Mouse (Mus musculus): Measurements from ENCODE around the gene Vmn1r41. TPM values are rescaled to one million over a fixed set of nuclear protein-coding genes. Genes with fewer than 3 reads are reported as not detected.

Vmn1r41 gene
- polyA plus RNA-seq, 1 experiment, result not detected

GRCm38 (mm10) chr6:89742811-89743210 is 2.2 kb downstream of the Vmn1r41 start:
- no peak for TF ChIP-seq SRF (IDR thresholded peaks at IDR 0.05; ENCODE audit: control insufficient read depth, insufficient read length, low read depth)
- no peak for TF ChIP-seq POLR2AphosphoS2 (IDR thresholded peaks at IDR 0.05; ENCODE audit: insufficient read length, low read depth)
- TF ChIP-seq MYOG (IDR thresholded peaks at IDR 0.05; ENCODE audit: control insufficient read depth in 1 of 3, insufficient read depth in 1 of 3, insufficient read length in 2 of 3, low read depth in 2 of 3), result no peak
- no peak for TF ChIP-seq TCF12 (IDR thresholded peaks at IDR 0.05; ENCODE audit: insufficient read depth, poor library complexity, severe bottlenecking)
- no peak for TF ChIP-seq MAX (IDR thresholded peaks at IDR 0.05; ENCODE audit: low read depth)
- no peak for TF ChIP-seq TCF3 (IDR thresholded peaks at IDR 0.05; ENCODE audit: insufficient read length, low read depth)
- no peak for TF ChIP-seq POLR2A (IDR thresholded peaks at IDR 0.05; ENCODE audit: insufficient read length, low read depth)
- no peak for TF ChIP-seq USF1 (IDR thresholded peaks at IDR 0.05; ENCODE audit: low read depth)
- no peak for TF ChIP-seq CEBPB (IDR thresholded peaks at IDR 0.05; ENCODE audit: insufficient read depth, poor library complexity, severe bottlenecking)
- no peak for TF ChIP-seq REST (IDR thresholded peaks at IDR 0.05; ENCODE audit: insufficient read depth, insufficient read length)
- TF ChIP-seq MYOD1 (IDR thresholded peaks at IDR 0.05; ENCODE audit: control insufficient read depth in 1 of 3, insufficient read length in 2 of 3, low read depth in 2 of 3), result no peak
- TF ChIP-seq E2F4 (IDR thresholded peaks at IDR 0.05; ENCODE audit: insufficient read depth), result no peak
- no peaks in the 10 kb centered on the region for H3K36me3 ChIP-seq (ENCODE audit: control insufficient read depth, insufficient read depth)
- no peak overlapping the region for H3K4me2 ChIP-seq (ENCODE audit: low read depth)
- no peak overlapping the region for H3K4me3 ChIP-seq
- H3K27me3 ChIP-seq (ENCODE audit: control insufficient read depth, insufficient read depth, insufficient read length), result no peaks in the 10 kb centered on the region
- no peaks in the 10 kb centered on the region for H3K79me2 ChIP-seq (ENCODE audit: control insufficient read depth, insufficient read depth)
- no peak overlapping the region for H3ac ChIP-seq (ENCODE audit: control insufficient read depth, insufficient read length)

- H3K4me3 ChIP-seq, result no peak overlapping the region
- no peak for TF ChIP-seq MYOG (IDR thresholded peaks at IDR 0.05; ENCODE audit: control insufficient read depth in 1 of 3, insufficient read depth in 1 of 3, insufficient read length in 2 of 3, low read depth in 2 of 3)
- TF ChIP-seq SRF (IDR thresholded peaks at IDR 0.05; ENCODE audit: control insufficient read depth, insufficient read length, low read depth), result no peak
- no peak for TF ChIP-seq E2F4 (IDR thresholded peaks at IDR 0.05; ENCODE audit: insufficient read depth)
- no peak for TF ChIP-seq REST (IDR thresholded peaks at IDR 0.05; ENCODE audit: insufficient read depth, insufficient read length)
- TF ChIP-seq POLR2A (IDR thresholded peaks at IDR 0.05; ENCODE audit: insufficient read length, low read depth), result no peak
- no peak for TF ChIP-seq USF1 (IDR thresholded peaks at IDR 0.05; ENCODE audit: low read depth)
- no peak for TF ChIP-seq TCF12 (IDR thresholded peaks at IDR 0.05; ENCODE audit: insufficient read depth, poor library complexity, severe bottlenecking)
- no peak for TF ChIP-seq TCF3 (IDR thresholded peaks at IDR 0.05; ENCODE audit: insufficient read length, low read depth)
- no peak overlapping the region for H3ac ChIP-seq (ENCODE audit: control insufficient read depth, insufficient read length)
- no peaks in the 10 kb centered on the region for H3K27me3 ChIP-seq (ENCODE audit: control insufficient read depth, insufficient read depth, insufficient read length)
- H3K4me2 ChIP-seq (ENCODE audit: low read depth), result no peak overlapping the region
- no peaks in the 10 kb centered on the region for H3K79me2 ChIP-seq (ENCODE audit: control insufficient read depth, insufficient read depth)
- H3K36me3 ChIP-seq (ENCODE audit: control insufficient read depth, insufficient read depth), result no peaks in the 10 kb centered on the region
Measured at GRCm38 (mm10) chr6:89790231-89790630, 49.7 kb downstream of the Vmn1r41 start.

Other genes starting within 250 kb of the Vmn1r41 start
- gene Chchd6, start 145.1 kb upstream of the Vmn1r41 start, polyA plus RNA-seq (2012; fragmentation: generic; extraction: Trizol), result 28.8 TPM
- 9.5 TPM for gene Txnrd3, start 96.8 kb upstream of the Vmn1r41 start, polyA plus RNA-seq (2012; fragmentation: generic; extraction: Trizol)
- not detected for gene Vmn1r40, start 33.2 kb upstream of the Vmn1r41 start, polyA plus RNA-seq (2012; fragmentation: generic; extraction: Trizol)
- gene Vmn1r42, start 135.6 kb downstream of the Vmn1r41 start, polyA plus RNA-seq (2012; fragmentation: generic; extraction: Trizol), result 0.02 TPM
- 0.04 TPM for gene Vmn1r43, start 135.6 kb downstream of the Vmn1r41 start, polyA plus RNA-seq (2012; fragmentation: generic; extraction: Trizol)
- not detected for gene Vmn1r44, start 142.9 kb downstream of the Vmn1r41 start, polyA plus RNA-seq (2012; fragmentation: generic; extraction: Trizol)
- gene Vmn1r45, start 199.8 kb downstream of the Vmn1r41 start, polyA plus RNA-seq (2012; fragmentation: generic; extraction: Trizol), result not detected
- gene Vmn1r46, start 228.5 kb downstream of the Vmn1r41 start, polyA plus RNA-seq (2012; fragmentation: generic; extraction: Trizol), result not detected